Mouse (Mus musculus) natural killer cell, adult 2 months (primary cell): ENCODE results near the gene Atp6v1g1.

Experiments used
- DNase-seq, 2 experiments: peaks; one replicate each; pipeline ENCODE4 v3.0.0; 2022; ENCODE audit warnings: low spot score in 2 of 2

Atp6v1g1 gene

GRCm38 (mm10) chr4:63544494-63545230 is at the start of gene Atp6v1g1:
Gene Atp6v1g1, plus strand, starts transcription at chr4:63544772.
- peak; percentile 93 to 94 for DNase-seq

GRCm38 (mm10) chr4:63494967-63495914 is 49.3 kb upstream of the Atp6v1g1 start:
- DNase-seq, result peak; percentile 18 to 40

- peak; percentile 65 to 70 for DNase-seq
Measured at GRCm38 (mm10) chr4:63495915-63496278, 48.7 kb upstream of the Atp6v1g1 start, which contains the start of gene Whrn. Gene Whrn, minus strand, starts transcription at chr4:63495991.

- DNase-seq, result no peak
Measured at GRCm38 (mm10) chr4:63496312-63496711, 48.3 kb upstream of the Atp6v1g1 start.

- DNase-seq, result no peak
Measured at GRCm38 (mm10) chr4:63498346-63498745, 46.2 kb upstream of the Atp6v1g1 start.

- no peak for DNase-seq
Measured at GRCm38 (mm10) chr4:63501050-63501449, 43.5 kb upstream of the Atp6v1g1 start.

- DNase-seq, result no peak
Measured at GRCm38 (mm10) chr4:63503949-63504348, 40.6 kb upstream of the Atp6v1g1 start.

GRCm38 (mm10) chr4:63507478-63507877 is 37.1 kb upstream of the Atp6v1g1 start:
- no peak for DNase-seq

GRCm38 (mm10) chr4:63508232-63508631 is 36.3 kb upstream of the Atp6v1g1 start:
- peak; percentile 74 to 83 for DNase-seq

- DNase-seq, result no peak
Measured at GRCm38 (mm10) chr4:63512921-63513320, 31.7 kb upstream of the Atp6v1g1 start.

GRCm38 (mm10) chr4:63514454-63514984 is 30.1 kb upstream of the Atp6v1g1 start:
- no peak for DNase-seq

- no peak for DNase-seq
Measured at GRCm38 (mm10) chr4:63515021-63515420, 29.6 kb upstream of the Atp6v1g1 start.

GRCm38 (mm10) chr4:63521813-63522419 is 22.7 kb upstream of the Atp6v1g1 start:
- DNase-seq, result no peak

- DNase-seq, result no peak
Measured at GRCm38 (mm10) chr4:63525514-63525913, 19.1 kb upstream of the Atp6v1g1 start.

- no peak for DNase-seq
Measured at GRCm38 (mm10) chr4:63528946-63529345, 15.6 kb upstream of the Atp6v1g1 start.

GRCm38 (mm10) chr4:63530409-63530808 is 14.2 kb upstream of the Atp6v1g1 start:
- no peak for DNase-seq

GRCm38 (mm10) chr4:63537602-63538001 is 7.0 kb upstream of the Atp6v1g1 start:
- no peak for DNase-seq

GRCm38 (mm10) chr4:63542209-63542608 is 2.4 kb upstream of the Atp6v1g1 start:
- DNase-seq, result no peak

GRCm38 (mm10) chr4:63543746-63544493 is 652 bp upstream of the Atp6v1g1 start:
- no peak for DNase-seq

GRCm38 (mm10) chr4:63545231-63545958 is 823 bp downstream of the Atp6v1g1 start:
- DNase-seq, result no peak
